Mouse (Mus musculus) liver, adult 2 months (tissue): ENCODE results near the gene Trim65.
A peak's percentile ranks its signal among the peaks of the same experiment; 100 is the strongest.

Experiments used
- CTCF ChIP-seq: fragments of 200-500 bp; IDR thresholded peaks from 2 replicates; pipeline ENCODE4 v1.5.1; 2011; ENCODE audit warnings: low read depth, low read length, control low read depth
- POLR2A ChIP-seq: fragments of 200-500 bp; IDR thresholded peaks from 2 replicates; pipeline ENCODE4 v1.6.1; 2011; ENCODE audit warnings: low read length, control low read depth; ENCODE audit not compliant: insufficient read depth; ENCODE audit errors: extremely low read depth

DNA sequence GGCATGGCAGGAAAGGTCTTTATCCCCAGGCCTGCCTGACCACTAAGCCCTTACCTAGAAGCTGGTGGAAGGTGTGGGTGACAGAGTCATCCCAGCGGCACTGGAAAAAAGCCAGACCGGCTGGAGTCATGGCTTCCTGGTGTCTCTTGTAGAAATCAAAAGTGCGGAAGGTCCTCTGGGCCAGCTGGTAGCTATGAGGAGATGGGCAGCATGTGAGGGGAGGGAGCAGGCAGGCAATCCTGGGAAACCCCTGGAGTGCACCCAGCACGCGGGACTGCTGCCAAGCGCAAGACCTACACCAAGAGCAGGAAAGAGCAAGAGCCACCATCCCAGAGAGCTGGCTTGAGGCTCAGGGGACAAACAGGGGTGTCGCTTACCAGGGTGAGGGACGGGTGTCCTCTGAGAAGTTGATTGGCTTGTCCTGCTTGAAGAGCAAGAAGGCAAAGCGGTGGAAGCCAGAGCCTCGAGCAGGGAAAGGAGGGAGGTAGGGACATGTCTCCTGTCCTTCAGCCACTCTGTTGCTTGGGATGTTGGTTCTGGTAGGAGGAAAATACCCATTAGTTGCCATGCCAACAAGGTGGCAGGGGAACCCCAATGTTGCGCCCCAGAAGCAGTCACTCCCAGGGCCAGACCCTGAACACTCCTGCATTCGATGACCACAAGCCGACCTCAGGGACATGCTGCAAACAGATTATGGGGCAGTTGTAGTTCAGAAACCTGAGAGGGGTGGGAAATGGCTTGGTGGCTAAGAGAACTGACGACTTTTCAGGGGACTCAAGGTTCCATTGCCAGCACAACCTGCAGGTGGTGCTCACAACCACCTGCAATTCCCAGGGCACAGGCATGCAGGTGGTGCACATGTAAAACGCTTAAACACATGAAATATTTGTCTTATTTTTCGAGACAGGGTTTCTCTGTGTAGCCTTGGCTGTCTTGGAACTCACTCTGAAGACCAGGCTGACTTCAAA, 1.7 kb upstream of the Trim65 start:
- no peak for TF ChIP-seq POLR2A
- TF ChIP-seq CTCF, result peak; percentile 52
